Mouse (Mus musculus) forebrain, embryonic 12.5 days (tissue): ENCODE results near the gene Alcam. TPM values are rescaled to one million over a fixed set of nuclear protein-coding genes. Genes with fewer than 3 reads are reported as not detected.

Experiments
- ATAC-seq: fragments of 200-750 bp; cut with Nextera tagmentation; 2 replicates; pipeline ENCODE4 v1.8.0; 2017; ENCODE audit warnings: moderate TSS enrichment; ENCODE audit not compliant: low FRiP score
- H3K27ac ChIP-seq: fragments of 300-500 bp; sonication (generic); 2 replicates; pipeline ENCODE4 v1.5.1; 2016; ENCODE audit warnings: mild to moderate bottlenecking
- H3K27me3 ChIP-seq: fragments of 300-500 bp; sonication (generic); 2 replicates; pipeline ENCODE4 v1.6.1; 2016; ENCODE audit warnings: mild to moderate bottlenecking
- H3K36me3 ChIP-seq: fragments of 300-500 bp; sonication (generic); replicated peaks from 2 replicates; pipeline ENCODE4 v1.6.1; 2016; ENCODE audit warnings: mild to moderate bottlenecking
- H3K4me1 ChIP-seq: fragments of 300-500 bp; sonication (generic); 2 replicates; pipeline ENCODE4 v1.6.1; 2016
- H3K4me2 ChIP-seq: fragments of 300-500 bp; sonication (generic); 2 replicates; pipeline ENCODE4 v1.6.1; 2016; ENCODE audit warnings: mild to moderate bottlenecking, moderate library complexity
- H3K4me3 ChIP-seq: fragments of 300-500 bp; sonication (generic); replicated peaks from 2 replicates; pipeline ENCODE4 v1.5.1; 2016; ENCODE audit warnings: mild to moderate bottlenecking
- H3K9ac ChIP-seq: fragments of 300-500 bp; sonication (generic); 2 replicates; pipeline ENCODE4 v1.6.1; 2016; ENCODE audit warnings: mild to moderate bottlenecking
- H3K9me3 ChIP-seq: fragments of 300-500 bp; sonication (generic); 2 replicates; pipeline ENCODE4 v1.6.1; 2016
- WGBS: fragments of 180-500 bp; shearing (Covaris S2); methylation state at CpG from one replicate; pipeline ENCODE4 v1.1.7; 2016; 5-methylcytosine and 5-hydroxymethylcytosine counted together
- polyA plus RNA-seq: library from polyadenylated mRNA; unstranded; fragments of >200 nt; fragmentation: Nextera tagmentation; extraction: Ambion mirVana; gene quantifications from 2 replicates; pipeline ENCODE4 v1.2.1, GENCODE M21; 2016

Alcam gene
- polyA plus RNA-seq, 1 experiment from 2014 or later = 30.5 TPM

DNA sequence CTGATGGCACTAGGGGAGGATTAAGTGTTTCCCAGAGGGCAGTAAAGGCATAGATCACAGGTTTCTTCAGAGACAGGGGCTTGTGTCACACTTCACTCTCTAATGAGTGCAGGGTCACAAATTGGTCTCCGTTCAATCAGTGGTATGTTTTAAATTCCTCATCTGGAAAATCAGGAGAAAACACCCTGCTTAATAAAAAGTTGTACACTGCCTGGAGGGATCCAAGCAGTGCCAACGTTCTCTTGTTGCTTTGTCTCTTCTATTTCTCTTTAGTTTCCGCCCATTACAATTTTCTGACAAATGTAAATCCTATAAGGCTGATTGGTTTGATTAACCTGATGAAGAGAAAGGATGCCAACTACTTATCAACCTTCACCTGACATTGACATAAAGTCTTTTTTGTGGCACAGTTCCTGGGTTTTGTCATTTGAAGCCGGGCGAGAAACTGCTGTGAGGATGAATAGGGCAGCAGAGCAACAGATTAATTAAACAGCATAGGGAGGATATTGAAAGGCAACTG is 67.0 kb downstream of the Alcam start:
- Histone ChIP-seq H3K9me3 (no peaks in the 10 kb centered on the region), H3K4me2 (no peak overlapping the region), H3K36me3 (no peaks in the 10 kb centered on the region), H3K4me3 (no peak overlapping the region), H3K9ac (no peak overlapping the region), H3K27me3 (no peaks in the 10 kb centered on the region), H3K4me1 (peaks cover 10% of the 10 kb centered on the region; the same call in 1 of the 2 replicates), H3K27ac (no peak overlapping the region)
- WGBS = 17% methylated on average over 5 of the region's 5 CpGs
- peak; percentile 80; the same call in 1 of the 2 replicates for ATAC-seq

DNA sequence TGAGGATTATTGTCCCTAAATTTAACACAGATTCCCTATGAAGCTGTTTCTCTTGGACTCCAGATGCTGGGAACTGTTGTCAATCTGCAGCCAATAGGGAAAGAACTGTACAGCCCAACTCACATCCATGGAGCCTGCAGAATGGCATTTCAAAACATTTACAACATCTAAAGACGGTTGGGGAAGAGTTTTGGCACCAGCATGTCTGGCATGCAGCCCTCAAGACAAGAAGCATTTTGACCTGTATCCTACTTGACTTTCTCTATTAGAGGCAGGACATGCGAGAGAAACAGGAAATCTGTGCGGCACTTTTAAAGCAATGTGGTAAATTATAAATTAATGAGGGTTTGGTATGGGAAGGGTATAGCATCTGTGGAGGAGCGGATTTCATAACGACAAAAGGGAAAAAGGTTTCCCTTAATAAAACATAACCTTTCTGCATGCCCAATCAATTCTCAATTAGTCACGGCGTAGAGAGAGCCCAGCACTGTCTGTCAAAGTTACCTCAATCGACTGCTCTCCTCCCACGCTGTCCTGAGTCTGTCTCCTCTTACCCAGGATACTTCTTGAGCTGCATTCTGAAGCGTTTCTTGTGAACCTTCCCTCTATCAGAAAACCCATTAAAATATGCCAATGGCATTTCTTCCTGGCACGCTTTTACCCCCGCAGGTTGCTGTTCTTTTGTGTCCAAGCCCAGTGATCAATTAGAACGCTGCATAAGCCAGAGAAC is 70.3 kb downstream of the Alcam start:
- H3K27me3 ChIP-seq = no peaks in the 10 kb centered on the region

DNA sequence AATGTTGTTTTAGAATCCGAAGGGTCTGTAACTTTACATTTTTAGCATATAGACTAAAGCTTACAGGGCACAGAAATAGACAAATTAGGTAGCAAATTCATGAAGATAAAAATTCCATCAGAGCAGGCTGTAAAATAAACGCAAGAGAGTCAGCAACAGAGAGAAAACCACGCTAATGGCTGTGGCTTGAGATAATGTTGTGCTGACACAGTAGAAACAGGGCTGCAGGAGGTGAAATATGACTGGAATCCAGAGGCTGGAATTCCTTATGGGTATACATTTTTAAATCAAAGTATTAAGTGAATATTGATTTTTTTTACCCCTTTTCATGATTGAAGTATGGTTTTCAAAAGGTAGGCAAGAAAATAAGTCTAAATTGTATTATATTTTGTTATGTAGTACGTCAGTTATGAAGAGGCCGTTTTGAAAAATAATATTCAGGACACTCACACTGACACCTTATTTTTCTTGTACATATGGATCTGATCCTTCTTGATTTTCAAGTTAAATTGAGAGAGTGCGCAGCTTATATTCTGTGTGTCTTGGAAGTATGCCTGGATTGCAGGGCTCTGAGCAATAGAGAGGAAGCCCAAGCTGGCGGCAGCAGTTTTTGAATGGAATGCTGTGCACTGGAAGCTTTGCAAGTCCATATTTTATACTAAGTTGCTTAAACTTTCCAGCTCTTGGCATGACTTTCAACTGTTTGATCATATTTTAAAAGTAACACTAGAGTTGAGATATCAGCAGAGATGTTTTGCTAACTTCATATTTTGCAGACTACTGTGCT is 74.9 kb downstream of the Alcam start:
- Histone ChIP-seq H3K9ac (no peak overlapping the region), H3K4me2 (no peak overlapping the region), H3K36me3 (no peaks in the 10 kb centered on the region), H3K27me3 (no peaks in the 10 kb centered on the region), H3K4me3 (no peak overlapping the region), H3K4me1 (no peaks in the 10 kb centered on the region), H3K27ac (no peak overlapping the region), H3K9me3 (no peaks in the 10 kb centered on the region)
- WGBS = 80% methylated on average over 7 of the region's 7 CpGs
- ATAC-seq = no peak

More for the DNA sequence above, 70.3 kb downstream of the Alcam start:
- H3K4me2 ChIP-seq = no peak overlapping the region
- 71% methylated on average over 13 of the region's 13 CpGs for WGBS
- H3K4me1 ChIP-seq = peaks cover 10% of the 10 kb centered on the region; the same call in 1 of the 2 replicates
- H3K36me3 ChIP-seq = no peaks in the 10 kb centered on the region
- ATAC-seq = no peak
- H3K27ac ChIP-seq = no peak overlapping the region
- no peak overlapping the region for H3K9ac ChIP-seq
- H3K4me3 ChIP-seq = no peak overlapping the region
- no peaks in the 10 kb centered on the region for H3K9me3 ChIP-seq

DNA sequence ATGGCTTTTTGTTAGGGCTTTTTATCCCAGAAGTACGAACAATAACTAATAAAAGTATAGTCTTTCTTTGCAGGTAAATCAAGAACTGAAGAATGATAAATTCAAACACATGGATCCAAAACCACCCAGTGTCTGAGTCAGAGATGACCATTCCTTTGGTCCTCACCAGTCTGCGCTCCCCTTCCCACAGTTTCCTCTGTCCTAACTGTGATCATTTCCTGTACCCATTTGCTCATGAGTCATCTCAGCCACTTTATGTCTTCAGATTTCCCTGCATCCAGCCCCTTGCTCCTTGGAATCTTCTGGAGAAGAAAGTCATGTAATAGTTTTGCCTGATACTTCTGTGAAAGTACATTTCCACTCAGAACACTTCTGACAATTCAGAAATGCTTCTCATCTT is 77.0 kb downstream of the Alcam start:
- Histone ChIP-seq H3K4me3 (no peak overlapping the region), H3K4me1 (no peaks in the 10 kb centered on the region), H3K9me3 (no peaks in the 10 kb centered on the region), H3K27me3 (no peaks in the 10 kb centered on the region), H3K4me2 (no peak overlapping the region), H3K27ac (no peak overlapping the region), H3K36me3 (no peaks in the 10 kb centered on the region), H3K9ac (no peak overlapping the region)
- WGBS = 91% methylated on average over 2 of the region's 2 CpGs
- ATAC-seq = no peak

DNA sequence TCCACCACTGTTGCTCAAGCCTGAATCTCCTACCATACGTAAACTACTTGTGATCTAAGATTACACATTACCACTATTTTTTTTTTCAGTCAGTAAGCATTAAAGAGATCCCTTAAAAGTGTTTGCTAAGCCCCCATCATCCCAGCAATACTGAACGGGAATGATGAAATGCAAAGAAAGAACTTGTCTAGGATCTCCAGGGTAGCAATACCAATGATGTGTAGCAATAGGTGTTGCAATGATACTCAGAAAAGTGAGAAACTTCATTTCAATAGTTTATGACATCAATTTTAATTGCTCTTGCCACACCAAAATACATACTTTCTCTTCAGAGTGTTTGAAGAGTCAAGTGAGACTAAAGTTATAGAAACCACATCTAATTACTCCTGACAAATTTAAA is 81.9 kb downstream of the Alcam start:
- Histone ChIP-seq H3K4me2 (no peak overlapping the region), H3K9me3 (no peaks in the 10 kb centered on the region), H3K27ac (no peak overlapping the region), H3K4me1 (no peaks in the 10 kb centered on the region), H3K4me3 (no peak overlapping the region), H3K36me3 (no peaks in the 10 kb centered on the region), H3K9ac (no peak overlapping the region), H3K27me3 (no peaks in the 10 kb centered on the region)
- ATAC-seq = no peak
- WGBS = 90% methylated on average over 2 of the region's 2 CpGs

DNA sequence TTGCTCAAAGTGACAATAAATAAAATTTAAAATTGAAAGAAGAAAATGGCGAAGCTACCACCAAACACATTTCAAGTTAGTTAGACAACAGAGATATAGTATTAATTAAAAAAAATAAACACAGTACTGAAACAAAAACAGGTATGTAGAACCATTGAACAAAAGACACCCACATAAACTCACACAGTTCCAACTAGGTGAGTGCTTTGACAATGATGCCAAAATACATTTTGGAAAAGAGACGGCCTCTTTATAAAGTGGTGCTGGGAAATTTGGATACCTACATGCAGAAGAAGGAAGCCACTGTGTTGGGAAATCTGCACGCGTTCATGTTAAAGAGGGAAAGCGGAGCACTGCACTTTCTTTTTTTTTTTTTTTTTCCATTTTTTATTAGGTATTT is 85.4 kb downstream of the Alcam start:
- no peak for ATAC-seq
- no peak overlapping the region for H3K27ac ChIP-seq
- 95% methylated on average over 5 of the region's 5 CpGs for WGBS
- no peaks in the 10 kb centered on the region for H3K4me1 ChIP-seq
- no peak overlapping the region for H3K4me3 ChIP-seq
- H3K9ac ChIP-seq = no peak overlapping the region
- H3K36me3 ChIP-seq = no peaks in the 10 kb centered on the region
- H3K9me3 ChIP-seq = no peaks in the 10 kb centered on the region
- no peak overlapping the region for H3K4me2 ChIP-seq
- H3K27me3 ChIP-seq = no peaks in the 10 kb centered on the region

DNA sequence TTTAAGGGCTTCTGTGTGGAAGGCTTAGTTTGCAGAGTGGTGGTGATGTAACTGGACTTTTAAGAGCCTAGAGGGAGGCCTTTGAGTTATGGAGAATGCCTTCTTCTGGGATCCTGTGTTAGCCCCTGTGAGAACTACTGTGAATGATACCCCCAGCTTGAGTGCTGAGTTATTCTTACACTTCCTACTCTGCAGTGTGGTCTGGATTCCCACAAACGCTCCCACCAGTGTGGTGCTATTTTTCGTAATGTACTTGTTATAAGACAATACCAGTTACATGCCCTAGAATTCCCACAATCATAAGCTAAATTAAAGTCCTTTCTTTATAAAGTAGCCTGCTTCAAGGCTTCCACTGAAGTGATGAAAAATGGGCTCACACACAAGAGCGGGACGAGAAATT is 87.0 kb downstream of the Alcam start:
- H3K4me2 ChIP-seq = no peak overlapping the region
- H3K4me3 ChIP-seq = no peak overlapping the region
- no peaks in the 10 kb centered on the region for H3K27me3 ChIP-seq
- H3K9ac ChIP-seq = no peak overlapping the region
- no peaks in the 10 kb centered on the region for H3K36me3 ChIP-seq
- H3K4me1 ChIP-seq = no peaks in the 10 kb centered on the region
- WGBS = 87% methylated on average over 4 of the region's 4 CpGs
- H3K9me3 ChIP-seq = no peaks in the 10 kb centered on the region
- ATAC-seq = no peak
- no peak overlapping the region for H3K27ac ChIP-seq

DNA sequence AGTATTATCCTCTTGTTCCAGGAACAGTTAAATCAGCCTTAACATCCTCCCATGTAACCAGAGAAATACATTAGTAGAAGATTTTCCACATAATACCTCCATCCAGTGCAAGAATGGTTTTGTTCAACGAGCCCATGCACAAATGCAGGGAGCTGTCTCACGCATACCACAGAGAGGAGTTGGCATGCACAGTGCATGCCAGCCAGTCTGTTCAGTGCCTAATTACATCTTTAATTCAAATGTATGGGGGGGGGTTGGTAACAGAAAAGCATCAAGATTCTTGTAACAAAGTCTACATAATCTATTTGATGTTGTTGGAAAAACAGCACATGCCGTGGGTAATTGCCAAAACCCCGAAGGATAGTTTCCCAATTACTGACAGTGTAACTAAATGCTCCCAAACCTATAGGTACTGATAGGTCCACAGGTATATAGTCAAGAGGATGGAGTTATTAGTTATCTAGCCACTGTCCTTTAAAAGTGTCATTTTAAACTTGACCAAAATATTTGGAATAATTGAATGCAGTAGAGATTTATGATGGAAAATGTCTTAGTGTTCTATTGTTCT is 89.8 kb downstream of the Alcam start:
- Histone ChIP-seq H3K4me3 (no peak overlapping the region), H3K36me3 (no peaks in the 10 kb centered on the region), H3K9me3 (no peaks in the 10 kb centered on the region), H3K9ac (no peak overlapping the region), H3K27ac (no peak overlapping the region), H3K4me2 (no peak overlapping the region), H3K27me3 (no peaks in the 10 kb centered on the region), H3K4me1 (no peaks in the 10 kb centered on the region)
- ATAC-seq = no peak
- WGBS = 77% methylated on average over 4 of the region's 4 CpGs

DNA sequence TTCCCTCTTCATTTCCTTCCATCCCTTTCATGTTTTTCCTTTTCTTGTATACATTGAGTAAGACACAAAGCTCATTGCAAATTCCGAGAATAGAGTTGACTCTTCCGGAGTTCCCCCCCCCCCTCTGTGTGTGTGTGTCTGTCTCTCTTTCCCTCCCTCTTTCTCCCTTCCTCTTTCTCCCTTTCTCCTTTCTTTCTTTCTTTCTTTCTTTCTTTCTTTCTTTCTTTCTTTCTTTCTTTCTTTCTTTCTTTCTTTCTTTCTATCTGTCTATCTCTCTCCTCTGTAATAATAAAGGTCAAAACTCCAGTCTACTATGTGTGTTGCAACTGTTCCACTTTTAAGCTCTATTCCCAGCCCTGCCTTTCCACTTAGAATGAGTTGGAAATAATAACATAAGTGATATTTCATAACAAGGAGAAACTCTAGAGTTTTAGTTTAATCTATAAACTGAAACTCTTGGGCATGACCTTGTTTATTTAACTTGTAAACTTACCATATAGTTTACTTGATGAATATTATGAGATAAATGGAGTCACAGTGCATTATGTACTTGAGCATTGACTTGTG is 110.3 kb downstream of the Alcam start:
- H3K4me3 ChIP-seq = no peak overlapping the region
- no peak overlapping the region for H3K9ac ChIP-seq
- no peaks in the 10 kb centered on the region for H3K9me3 ChIP-seq
- no peaks in the 10 kb centered on the region for H3K27me3 ChIP-seq
- no peak overlapping the region for H3K27ac ChIP-seq
- no peaks in the 10 kb centered on the region for H3K36me3 ChIP-seq
- no peak overlapping the region for H3K4me2 ChIP-seq
- WGBS = 79% methylated on average over 2 of the region's 2 CpGs
- ATAC-seq = no peak
- no peaks in the 10 kb centered on the region for H3K4me1 ChIP-seq

DNA sequence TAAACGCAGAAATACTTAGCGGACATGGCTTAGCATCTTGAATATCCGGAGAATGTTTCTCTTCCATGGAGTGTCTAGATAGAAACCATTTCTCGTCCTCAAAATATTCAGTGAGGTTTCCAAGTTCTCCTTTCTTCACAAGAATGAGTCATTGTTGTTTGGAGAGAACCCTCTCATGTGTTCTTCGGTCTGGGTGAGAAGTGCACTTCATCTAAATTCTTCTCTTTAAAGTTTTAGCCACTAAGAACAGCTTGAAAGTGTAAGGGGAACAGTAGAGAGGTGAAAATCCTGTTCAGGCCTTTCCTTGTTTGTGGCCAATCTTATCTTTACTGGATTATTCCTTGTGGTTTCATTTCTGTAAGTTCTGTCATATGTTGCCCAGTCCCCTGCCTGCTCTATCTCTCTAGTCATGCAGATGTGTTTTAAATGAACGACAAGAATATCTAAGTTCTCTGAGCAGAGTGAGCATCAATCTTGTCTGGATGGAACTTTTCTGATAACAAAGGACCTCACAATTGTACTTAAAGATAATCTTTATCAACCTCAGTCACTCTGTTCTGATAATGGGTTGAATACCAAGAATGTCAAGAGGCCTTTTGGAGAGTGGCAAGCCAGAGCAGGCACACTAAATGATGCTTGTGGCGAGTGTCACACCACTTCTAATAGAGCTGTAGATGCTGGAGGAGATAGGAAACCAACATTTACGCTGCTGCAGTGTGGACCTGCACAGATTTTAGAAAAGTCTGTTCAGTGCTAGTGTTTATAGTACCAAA is 111.0 kb downstream of the Alcam start:
- no peak for ATAC-seq
- Histone ChIP-seq H3K9ac (no peak overlapping the region), H3K36me3 (no peaks in the 10 kb centered on the region), H3K4me1 (no peaks in the 10 kb centered on the region), H3K27me3 (no peaks in the 10 kb centered on the region), H3K4me2 (no peak overlapping the region), H3K4me3 (no peak overlapping the region), H3K27ac (no peak overlapping the region), H3K9me3 (no peaks in the 10 kb centered on the region)
- WGBS = 84% methylated on average over 8 of the region's 8 CpGs

DNA sequence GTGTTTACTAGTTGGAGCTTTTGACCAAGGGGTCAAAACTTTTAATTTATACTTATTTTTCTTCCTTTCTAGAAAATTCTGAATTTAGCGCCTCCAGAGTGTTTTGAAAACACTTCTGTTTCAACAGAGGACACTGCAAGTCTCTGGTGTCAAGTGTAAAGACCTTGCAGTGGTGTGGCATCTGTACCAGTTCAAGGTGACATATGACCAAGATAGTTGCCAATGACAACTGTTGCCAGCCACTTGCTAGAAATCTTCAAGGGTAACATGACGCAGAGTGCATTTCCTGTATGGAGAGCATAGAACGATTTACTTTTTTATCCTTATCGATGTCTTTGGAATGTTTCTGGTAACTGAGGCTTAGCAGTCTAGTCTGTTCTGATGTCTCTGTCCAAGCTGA is 119.8 kb downstream of the Alcam start:
- Histone ChIP-seq H3K4me2 (no peak overlapping the region), H3K27ac (no peak overlapping the region), H3K4me1 (no peaks in the 10 kb centered on the region), H3K9ac (no peak overlapping the region), H3K4me3 (no peak overlapping the region), H3K27me3 (no peaks in the 10 kb centered on the region), H3K36me3 (no peaks in the 10 kb centered on the region), H3K9me3 (no peaks in the 10 kb centered on the region)
- ATAC-seq = no peak
- 87% methylated on average over 4 of the region's 4 CpGs for WGBS

DNA sequence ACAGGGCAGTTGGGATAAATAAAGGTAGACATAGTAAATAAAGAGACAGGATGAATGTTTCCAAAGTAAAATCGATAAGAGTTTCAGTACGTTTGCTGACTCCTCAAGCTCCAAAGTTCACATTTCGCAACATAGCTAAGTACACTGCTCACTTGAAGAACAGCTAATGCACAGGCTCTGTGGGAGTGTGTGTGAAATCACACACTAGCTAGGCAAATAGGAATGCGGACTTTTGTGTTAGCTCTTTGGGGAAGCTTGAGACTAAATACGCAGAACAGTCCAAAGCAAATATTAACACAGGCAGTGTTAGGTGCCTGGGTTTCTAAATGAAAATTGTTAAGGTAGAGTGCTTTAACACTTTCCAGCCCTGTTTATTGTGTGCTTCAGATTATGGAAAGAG is 120.2 kb downstream of the Alcam start:
- no peaks in the 10 kb centered on the region for H3K4me1 ChIP-seq
- H3K36me3 ChIP-seq = no peaks in the 10 kb centered on the region
- H3K9me3 ChIP-seq = no peaks in the 10 kb centered on the region
- H3K9ac ChIP-seq = no peak overlapping the region
- no peak for ATAC-seq
- H3K27me3 ChIP-seq = no peaks in the 10 kb centered on the region
- no peak overlapping the region for H3K4me3 ChIP-seq
- 89% methylated on average over 5 of the region's 5 CpGs for WGBS
- no peak overlapping the region for H3K27ac ChIP-seq
- no peak overlapping the region for H3K4me2 ChIP-seq
